Mouse (Mus musculus) hindbrain, embryonic 11.5 days (tissue): ENCODE results near the gene Olfr871. TPM values are rescaled to one million over a fixed set of nuclear protein-coding genes. Genes with fewer than 3 reads are reported as not detected.
"Not testable (repeated sequence)": the region's sequence is repeated elsewhere in the genome, so short reads cannot be mapped to it uniquely, and the experiment has no call there.

Experiments
- ATAC-seq: fragments of 200-750 bp; cut with Nextera tagmentation; 2 replicates; pipeline ENCODE4 v1.8.0; 2017; ENCODE audit warnings: mild to moderate bottlenecking, moderate TSS enrichment, moderate library complexity; ENCODE audit not compliant: low FRiP score
- DNase-seq: peaks from one replicate; pipeline ENCODE4 v3.0.0-alpha.2; 2015; ENCODE audit warnings: low spot score
- H3K27ac ChIP-seq: fragments of 300-500 bp; sonication (generic); 2 replicates; pipeline ENCODE4 v1.5.1; 2014; ENCODE audit warnings: mild to moderate bottlenecking, low read depth, low read length
- H3K27me3 ChIP-seq: fragments of 300-500 bp; sonication (generic); 2 replicates; pipeline ENCODE4 v1.6.1; 2014; ENCODE audit warnings: mild to moderate bottlenecking, low read length, moderate library complexity, mixed read lengths; ENCODE audit not compliant: control insufficient read depth, insufficient read depth
- H3K36me3 ChIP-seq: fragments of 300-500 bp; sonication (generic); 2 replicates; pipeline ENCODE4 v1.6.1; 2014; ENCODE audit warnings: mild to moderate bottlenecking, low read length, moderate library complexity, mixed read lengths; ENCODE audit not compliant: control insufficient read depth, insufficient read depth
- H3K4me1 ChIP-seq: fragments of 300-500 bp; sonication (generic); replicated peaks from 2 replicates; pipeline ENCODE4 v1.6.1; 2014; ENCODE audit warnings: low read length, mixed read lengths; ENCODE audit not compliant: control insufficient read depth, insufficient read depth
- H3K4me2 ChIP-seq: fragments of 300-500 bp; sonication (generic); replicated peaks from 2 replicates; pipeline ENCODE4 v1.6.1; 2014; ENCODE audit warnings: mild to moderate bottlenecking, low read depth, low read length
- H3K4me3 ChIP-seq: fragments of 300-500 bp; sonication (generic); 2 replicates; pipeline ENCODE4 v1.5.1; 2014; ENCODE audit warnings: low read depth, low read length
- H3K9ac ChIP-seq: fragments of 300-500 bp; sonication (generic); 2 replicates; pipeline ENCODE4 v1.6.1; 2014; ENCODE audit warnings: low read depth, low read length
- H3K9me3 ChIP-seq: fragments of 300-500 bp; sonication (generic); 2 replicates; pipeline ENCODE4 v1.6.1; 2016; ENCODE audit warnings: low read length; ENCODE audit not compliant: control insufficient read depth
- WGBS: fragments of 180-500 bp; shearing (Covaris S2); extraction: QIAGEN DNeasy Blood & Tissue Kit; methylation state at CpG from one replicate; pipeline ENCODE4 v1.1.7; 2014; 5-methylcytosine and 5-hydroxymethylcytosine counted together
- polyA plus RNA-seq: library from polyadenylated mRNA; unstranded; fragments of >200 nt; fragmentation: Nextera tagmentation; extraction: Ambion mirVana; gene quantifications from 2 replicates; pipeline ENCODE4 v1.2.1, GENCODE M21; 2014

The Olfr871 gene
- polyA plus RNA-seq, result not detected in 2 replicates

- H3K36me3 ChIP-seq, result no peaks in the 10 kb centered on the region
- H3K4me2 ChIP-seq, result no peak within 1 kb of the TSS
- ATAC-seq (no peak), DNase-seq (no peak)
- H3K9ac ChIP-seq, result no peak within 1 kb of the TSS
- H3K4me1 ChIP-seq, result no peaks in the 10 kb centered on the region
- H3K27me3 ChIP-seq, result no peaks in the 10 kb centered on the region
- H3K9me3 ChIP-seq, result no peaks in the 10 kb centered on the region
- H3K4me3 ChIP-seq, result no peak within 1 kb of the TSS
- H3K27ac ChIP-seq, result no peak within 1 kb of the TSS
Measured at GRCm38 (mm10) chr9:20211907-20212306, at the start of gene Olfr871. TSS of gene Olfr871 (plus strand) at chr9:20212207.

- no peaks in the 10 kb centered on the region for H3K27me3 ChIP-seq
- WGBS, result 74% methylated on average over 2 of the region's 2 CpGs
Measured at GRCm38 (mm10) chr9:20173957-20174356, 38.0 kb upstream of the Olfr871 start, which contains the start of gene Olfr870. TSS of gene Olfr870 (minus strand) at chr9:20174057.

GRCm38 (mm10) chr9:20179463-20179862, 32.5 kb upstream of the Olfr871 start:
- H3K27me3 ChIP-seq, result no peaks in the 10 kb centered on the region
- WGBS, result 74% methylated on average over 5 of the region's 5 CpGs
- DNase-seq (no peak), ATAC-seq (no peak)
- no peaks in the 10 kb centered on the region for H3K4me1 ChIP-seq
- no peaks in the 10 kb centered on the region for H3K9me3 ChIP-seq
- no peak overlapping the region for H3K27ac ChIP-seq
- no peak overlapping the region for H3K4me2 ChIP-seq
- no peak overlapping the region for H3K9ac ChIP-seq
- no peaks in the 10 kb centered on the region for H3K36me3 ChIP-seq
- H3K4me3 ChIP-seq, result no peak overlapping the region

More at GRCm38 (mm10) chr9:20173957-20174356, 38.0 kb upstream of the Olfr871 start, which contains the start of gene Olfr870:
- H3K4me1 ChIP-seq, result no peaks in the 10 kb centered on the region
- no peak for ATAC-seq
- no peak within 1 kb of the TSS for H3K9ac ChIP-seq
- H3K9me3 ChIP-seq, result no peaks in the 10 kb centered on the region
- no peak for DNase-seq
- no peak within 1 kb of the TSS for H3K4me3 ChIP-seq
- no peaks in the 10 kb centered on the region for H3K36me3 ChIP-seq
- H3K27ac ChIP-seq, result no peak within 1 kb of the TSS
- H3K4me2 ChIP-seq, result no peak within 1 kb of the TSS

GRCm38 (mm10) chr9:20202131-20202530, 9.9 kb upstream of the Olfr871 start:
- 50% methylated on average over 1 of the region's 1 CpGs for WGBS
- no peak for ATAC-seq
- Histone ChIP-seq H3K27ac (no peak overlapping the region), H3K9ac (no peak overlapping the region), H3K36me3 (no peaks in the 10 kb centered on the region), H3K9me3 (no peaks in the 10 kb centered on the region), H3K4me2 (no peak overlapping the region), H3K4me3 (no peak overlapping the region), H3K4me1 (no peaks in the 10 kb centered on the region), H3K27me3 (no peaks in the 10 kb centered on the region)
- DNase-seq, result no peak

GRCm38 (mm10) chr9:20203413-20203984, 8.5 kb upstream of the Olfr871 start:
- not testable (repeated sequence) for DNase-seq, H3K9ac ChIP-seq, H3K27me3 ChIP-seq, H3K4me2 ChIP-seq, H3K9me3 ChIP-seq, H3K36me3 ChIP-seq, H3K27ac ChIP-seq, H3K4me3 ChIP-seq, ATAC-seq, H3K4me1 ChIP-seq
- 85% methylated on average over 7 of the region's 7 CpGs for WGBS

GRCm38 (mm10) chr9:20210812-20211211, 1.2 kb upstream of the Olfr871 start:
- Histone ChIP-seq H3K4me1 (no peaks in the 10 kb centered on the region), H3K4me3 (no peak overlapping the region), H3K36me3 (no peaks in the 10 kb centered on the region), H3K9ac (no peak overlapping the region), H3K4me2 (no peak overlapping the region), H3K9me3 (no peaks in the 10 kb centered on the region), H3K27ac (no peak overlapping the region), H3K27me3 (no peaks in the 10 kb centered on the region)
- ATAC-seq (no peak), DNase-seq (no peak)
- 60% methylated on average over 1 of the region's 1 CpGs for WGBS

- Histone ChIP-seq H3K36me3 (no peaks in the 10 kb centered on the region), H3K27ac (no peak overlapping the region), H3K4me3 (no peak overlapping the region), H3K4me2 (no peak overlapping the region), H3K27me3 (no peaks in the 10 kb centered on the region), H3K9me3 (no peaks in the 10 kb centered on the region), H3K9ac (no peak overlapping the region), H3K4me1 (no peaks in the 10 kb centered on the region)
- DNase-seq, result no peak
- WGBS, result 84% methylated on average over 2 of the region's 2 CpGs
- ATAC-seq, result no peak
Measured at GRCm38 (mm10) chr9:20211477-20211876, 530 bp upstream of the Olfr871 start.

GRCm38 (mm10) chr9:20236819-20237218, 24.8 kb downstream of the Olfr871 start, which contains the start of gene Olfr872:
TSS of gene Olfr872 (plus strand) at chr9:20237119.
- ATAC-seq (no peak), DNase-seq (no peak)
- H3K4me2 ChIP-seq, result no peak within 1 kb of the TSS
- no peaks in the 10 kb centered on the region for H3K4me1 ChIP-seq
- H3K36me3 ChIP-seq, result no peaks in the 10 kb centered on the region
- H3K4me3 ChIP-seq, result no peak within 1 kb of the TSS
- H3K9me3 ChIP-seq, result no peaks in the 10 kb centered on the region
- H3K27ac ChIP-seq, result no peak within 1 kb of the TSS
- no peaks in the 10 kb centered on the region for H3K27me3 ChIP-seq
- no peak within 1 kb of the TSS for H3K9ac ChIP-seq

GRCm38 (mm10) chr9:20237378-20237777, 25.4 kb downstream of the Olfr871 start:
- Histone ChIP-seq H3K9ac (no peak overlapping the region), H3K27ac (no peak overlapping the region), H3K27me3 (no peaks in the 10 kb centered on the region), H3K4me3 (no peak overlapping the region), H3K4me1 (no peaks in the 10 kb centered on the region), H3K9me3 (no peaks in the 10 kb centered on the region), H3K4me2 (no peak overlapping the region), H3K36me3 (no peaks in the 10 kb centered on the region)
- DNase-seq (no peak), ATAC-seq (no peak)
- WGBS, result 68% methylated on average over 2 of the region's 2 CpGs
